Mouse (Mus musculus): ENCODE measurements around the gene Olfr91. TPM values are rescaled to one million over a fixed set of nuclear protein-coding genes. Genes with fewer than 3 reads are reported as not detected.

Gene Olfr91
- not detected for polyA plus RNA-seq (2015; fragmentation: Illumina TruSeq; extraction: RNeasy Lipid Tissue Mini Kit (QIAGEN cat#74804); ENCODE audit: insufficient read depth, low read depth, low replicate concordance)

GRCm38 (mm10) chr17:37098178-37098577 is at the start of gene Olfr91:
Gene Olfr91, minus strand, starts transcription at chr17:37098278.

GRCm38 (mm10) chr17:37119988-37120387 is 21.9 kb upstream of the Olfr91 start, which contains the start of gene Olfr92:
Gene Olfr92, minus strand, starts transcription at chr17:37120088.

DNA sequence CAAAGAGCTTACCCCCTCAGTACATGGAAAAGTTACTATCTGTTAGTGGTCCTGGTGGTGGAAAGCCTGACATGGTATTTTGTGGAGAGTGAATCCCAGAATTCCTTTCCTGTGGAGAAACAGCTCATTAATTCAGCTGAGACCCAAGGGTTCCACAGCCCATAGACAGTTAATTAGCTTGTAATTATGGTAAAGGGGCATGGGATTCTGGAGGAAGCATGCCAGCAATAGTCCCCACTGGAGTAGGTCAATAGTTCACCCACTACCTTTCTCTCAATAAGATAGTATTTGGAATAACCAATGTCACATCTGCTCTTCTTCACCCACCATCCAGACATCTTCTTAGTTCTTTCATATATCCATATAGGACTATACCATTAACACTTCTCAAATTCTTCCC is 9.7 kb downstream of the Olfr91 start, which contains the start of gene Olfr90:
Gene Olfr90 (minus strand): TSS at position 101 of the 400 bp plus-strand sequence.

DNA sequence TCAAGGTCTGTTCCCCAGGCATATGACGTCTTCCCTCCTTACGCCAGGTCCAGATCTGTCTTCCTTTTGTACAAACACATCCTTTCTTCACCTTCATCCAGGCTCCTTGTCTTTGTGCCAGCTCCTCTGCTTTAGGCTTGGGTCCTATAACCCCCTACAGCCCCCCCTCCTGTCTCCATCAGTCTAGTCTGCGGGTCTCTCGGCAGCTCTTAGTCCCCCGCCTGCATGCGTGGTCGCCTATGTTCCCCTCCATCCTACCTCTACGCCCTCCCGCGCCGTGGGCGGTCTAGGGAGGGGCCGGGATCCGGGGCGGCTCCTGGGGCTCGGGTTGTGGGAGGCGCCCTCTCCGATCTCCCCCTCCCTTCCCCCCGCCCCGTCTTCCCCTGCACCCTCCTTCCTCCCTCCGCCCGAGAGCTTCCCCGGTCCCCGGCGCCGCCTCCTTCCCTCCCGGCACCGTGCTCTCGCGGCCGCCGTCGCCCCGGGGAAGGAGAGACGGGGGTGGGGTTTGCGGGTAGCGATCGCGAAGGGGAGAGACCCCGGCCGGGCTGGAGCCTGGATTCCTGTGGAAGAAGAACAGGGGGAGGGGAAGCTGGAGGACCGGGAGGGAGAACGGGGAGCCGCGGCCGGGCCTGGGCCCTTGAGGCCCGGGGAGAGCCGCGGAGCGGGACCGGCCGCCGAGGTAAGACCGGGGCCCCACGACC is 52.3 kb downstream of the Olfr91 start, which contains the start of gene Gabbr1:
Gene Gabbr1 (plus strand): TSS at position 356 of the 701 bp plus-strand sequence.

Other genes with a start within 250 kb of the Olfr91 start
- not detected for gene Trim15, start 231.1 kb downstream of the Olfr91 start, polyA plus RNA-seq (2015; fragmentation: Illumina TruSeq; extraction: RNeasy Lipid Tissue Mini Kit (QIAGEN cat#74804); ENCODE audit: insufficient read depth, low read depth, low replicate concordance)
- not detected for gene Trim10, start 228.7 kb downstream of the Olfr91 start, polyA plus RNA-seq (2015; fragmentation: Illumina TruSeq; extraction: RNeasy Lipid Tissue Mini Kit (QIAGEN cat#74804); ENCODE audit: insufficient read depth, low read depth, low replicate concordance)
- gene Trim40, start 208.2 kb downstream of the Olfr91 start, polyA plus RNA-seq (2015; fragmentation: Illumina TruSeq; extraction: RNeasy Lipid Tissue Mini Kit (QIAGEN cat#74804); ENCODE audit: insufficient read depth, low read depth, low replicate concordance): not detected
- gene Trim31, start 200.2 kb downstream of the Olfr91 start, polyA plus RNA-seq (2015; fragmentation: Illumina TruSeq; extraction: RNeasy Lipid Tissue Mini Kit (QIAGEN cat#74804); ENCODE audit: insufficient read depth, low read depth, low replicate concordance): not detected
- 2.1 TPM for gene Rnf39, start 155.4 kb downstream of the Olfr91 start, polyA plus RNA-seq (2015; fragmentation: Illumina TruSeq; extraction: RNeasy Lipid Tissue Mini Kit (QIAGEN cat#74804); ENCODE audit: insufficient read depth, low read depth, low replicate concordance)
- gene Ppp1r11, start 146.5 kb downstream of the Olfr91 start, polyA plus RNA-seq (2015; fragmentation: Illumina TruSeq; extraction: RNeasy Lipid Tissue Mini Kit (QIAGEN cat#74804); ENCODE audit: insufficient read depth, low read depth, low replicate concordance): 11.8 TPM
- gene Znrd1, start 139.7 kb downstream of the Olfr91 start, polyA plus RNA-seq (2015; fragmentation: Illumina TruSeq; extraction: RNeasy Lipid Tissue Mini Kit (QIAGEN cat#74804); ENCODE audit: insufficient read depth, low read depth, low replicate concordance): 20.8 TPM
- 2.8 TPM for gene Znrd1as, start 139.7 kb downstream of the Olfr91 start, polyA plus RNA-seq (2015; fragmentation: Illumina TruSeq; extraction: RNeasy Lipid Tissue Mini Kit (QIAGEN cat#74804); ENCODE audit: insufficient read depth, low read depth, low replicate concordance)
- not detected for gene 2410137M14Rik, start 117.0 kb downstream of the Olfr91 start, polyA plus RNA-seq (2015; fragmentation: Illumina TruSeq; extraction: RNeasy Lipid Tissue Mini Kit (QIAGEN cat#74804); ENCODE audit: insufficient read depth, low read depth, low replicate concordance)
- not detected for gene H2-M5, start 108.7 kb downstream of the Olfr91 start, polyA plus RNA-seq (2015; fragmentation: Illumina TruSeq; extraction: RNeasy Lipid Tissue Mini Kit (QIAGEN cat#74804); ENCODE audit: insufficient read depth, low read depth, low replicate concordance)
- gene Zfp57, start 97.1 kb downstream of the Olfr91 start, polyA plus RNA-seq (2015; fragmentation: Illumina TruSeq; extraction: RNeasy Lipid Tissue Mini Kit (QIAGEN cat#74804); ENCODE audit: insufficient read depth, low read depth, low replicate concordance): 3.3 TPM
- gene Mog, start 74.9 kb downstream of the Olfr91 start, polyA plus RNA-seq (2015; fragmentation: Illumina TruSeq; extraction: RNeasy Lipid Tissue Mini Kit (QIAGEN cat#74804); ENCODE audit: insufficient read depth, low read depth, low replicate concordance): not detected
- gene Gabbr1, start 52.3 kb downstream of the Olfr91 start, polyA plus RNA-seq (2015; fragmentation: Illumina TruSeq; extraction: RNeasy Lipid Tissue Mini Kit (QIAGEN cat#74804); ENCODE audit: insufficient read depth, low read depth, low replicate concordance): 12.4 TPM
- not detected for gene Olfr90, start 9.8 kb downstream of the Olfr91 start, polyA plus RNA-seq (2015; fragmentation: Illumina TruSeq; extraction: RNeasy Lipid Tissue Mini Kit (QIAGEN cat#74804); ENCODE audit: insufficient read depth, low read depth, low replicate concordance)
- not detected for gene Olfr92, start 21.8 kb upstream of the Olfr91 start, polyA plus RNA-seq (2015; fragmentation: Illumina TruSeq; extraction: RNeasy Lipid Tissue Mini Kit (QIAGEN cat#74804); ENCODE audit: insufficient read depth, low read depth, low replicate concordance)
- gene Olfr93, start 63.2 kb upstream of the Olfr91 start, polyA plus RNA-seq (2015; fragmentation: Illumina TruSeq; extraction: RNeasy Lipid Tissue Mini Kit (QIAGEN cat#74804); ENCODE audit: insufficient read depth, low read depth, low replicate concordance): not detected
- not detected for gene Ubd, start 95.6 kb upstream of the Olfr91 start, polyA plus RNA-seq (2015; fragmentation: Illumina TruSeq; extraction: RNeasy Lipid Tissue Mini Kit (QIAGEN cat#74804); ENCODE audit: insufficient read depth, low read depth, low replicate concordance)
- not detected for gene Olfr94, start 102.7 kb upstream of the Olfr91 start, polyA plus RNA-seq (2015; fragmentation: Illumina TruSeq; extraction: RNeasy Lipid Tissue Mini Kit (QIAGEN cat#74804); ENCODE audit: insufficient read depth, low read depth, low replicate concordance)
- not detected for gene Olfr95, start 114.8 kb upstream of the Olfr91 start, polyA plus RNA-seq (2015; fragmentation: Illumina TruSeq; extraction: RNeasy Lipid Tissue Mini Kit (QIAGEN cat#74804); ENCODE audit: insufficient read depth, low read depth, low replicate concordance)
- not detected for gene Olfr96, start 121.9 kb upstream of the Olfr91 start, polyA plus RNA-seq (2015; fragmentation: Illumina TruSeq; extraction: RNeasy Lipid Tissue Mini Kit (QIAGEN cat#74804); ENCODE audit: insufficient read depth, low read depth, low replicate concordance)
- not detected for gene Olfr97, start 139.1 kb upstream of the Olfr91 start, polyA plus RNA-seq (2015; fragmentation: Illumina TruSeq; extraction: RNeasy Lipid Tissue Mini Kit (QIAGEN cat#74804); ENCODE audit: insufficient read depth, low read depth, low replicate concordance)
- gene Olfr98, start 165.5 kb upstream of the Olfr91 start, polyA plus RNA-seq (2015; fragmentation: Illumina TruSeq; extraction: RNeasy Lipid Tissue Mini Kit (QIAGEN cat#74804); ENCODE audit: insufficient read depth, low read depth, low replicate concordance): not detected
- 5.1 TPM for gene H2-M3, start 171.9 kb upstream of the Olfr91 start, polyA plus RNA-seq (2015; fragmentation: Illumina TruSeq; extraction: RNeasy Lipid Tissue Mini Kit (QIAGEN cat#74804); ENCODE audit: insufficient read depth, low read depth, low replicate concordance)
- gene Olfr99, start 185.2 kb upstream of the Olfr91 start, polyA plus RNA-seq (2015; fragmentation: Illumina TruSeq; extraction: RNeasy Lipid Tissue Mini Kit (QIAGEN cat#74804); ENCODE audit: insufficient read depth, low read depth, low replicate concordance): not detected
- gene Olfr101, start 206.0 kb upstream of the Olfr91 start, polyA plus RNA-seq (2015; fragmentation: Illumina TruSeq; extraction: RNeasy Lipid Tissue Mini Kit (QIAGEN cat#74804); ENCODE audit: insufficient read depth, low read depth, low replicate concordance): not detected
- not detected for gene Olfr102, start 218.8 kb upstream of the Olfr91 start, polyA plus RNA-seq (2015; fragmentation: Illumina TruSeq; extraction: RNeasy Lipid Tissue Mini Kit (QIAGEN cat#74804); ENCODE audit: insufficient read depth, low read depth, low replicate concordance)
- not detected for gene Olfr103, start 241.4 kb upstream of the Olfr91 start, polyA plus RNA-seq (2015; fragmentation: Illumina TruSeq; extraction: RNeasy Lipid Tissue Mini Kit (QIAGEN cat#74804); ENCODE audit: insufficient read depth, low read depth, low replicate concordance)

Measured in pancreas, adult 10 weeks (tissue).